Mouse (Mus musculus) retina, embryonic 14.5 days (tissue): Measurements from ENCODE around the gene Actn2.

Experiments
- DNase-seq: peaks from one replicate; pipeline ENCODE4 v3.0.0-alpha.2; 2015; ENCODE audit warnings: low spot score

Actn2 gene

DNA sequence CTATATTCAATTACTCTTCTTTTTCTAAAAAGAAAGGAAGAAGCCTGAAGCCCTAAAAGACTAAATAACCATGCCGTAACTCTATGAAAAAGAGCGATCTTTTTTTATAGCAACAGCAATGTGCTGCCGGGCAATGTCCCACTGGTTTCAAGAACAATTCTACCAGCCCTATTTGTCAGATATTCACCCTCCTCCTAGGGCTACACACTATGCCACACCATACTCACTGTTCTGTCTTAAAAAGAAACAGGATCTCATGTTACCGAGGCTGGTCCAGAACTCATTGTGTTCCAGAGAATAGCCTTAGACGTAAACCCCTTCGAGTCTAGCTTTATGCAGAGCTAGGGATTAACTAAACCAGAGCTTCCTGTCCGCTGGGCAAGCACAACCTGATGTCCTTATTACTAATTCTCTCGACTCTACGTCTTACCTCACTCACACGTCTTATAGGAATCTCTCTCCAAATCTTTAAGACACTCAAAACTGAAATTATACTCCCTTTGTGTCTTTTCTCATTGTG lies 83.6 kb downstream of the Actn2 start:
- peak; percentile 31 for DNase-seq

DNA sequence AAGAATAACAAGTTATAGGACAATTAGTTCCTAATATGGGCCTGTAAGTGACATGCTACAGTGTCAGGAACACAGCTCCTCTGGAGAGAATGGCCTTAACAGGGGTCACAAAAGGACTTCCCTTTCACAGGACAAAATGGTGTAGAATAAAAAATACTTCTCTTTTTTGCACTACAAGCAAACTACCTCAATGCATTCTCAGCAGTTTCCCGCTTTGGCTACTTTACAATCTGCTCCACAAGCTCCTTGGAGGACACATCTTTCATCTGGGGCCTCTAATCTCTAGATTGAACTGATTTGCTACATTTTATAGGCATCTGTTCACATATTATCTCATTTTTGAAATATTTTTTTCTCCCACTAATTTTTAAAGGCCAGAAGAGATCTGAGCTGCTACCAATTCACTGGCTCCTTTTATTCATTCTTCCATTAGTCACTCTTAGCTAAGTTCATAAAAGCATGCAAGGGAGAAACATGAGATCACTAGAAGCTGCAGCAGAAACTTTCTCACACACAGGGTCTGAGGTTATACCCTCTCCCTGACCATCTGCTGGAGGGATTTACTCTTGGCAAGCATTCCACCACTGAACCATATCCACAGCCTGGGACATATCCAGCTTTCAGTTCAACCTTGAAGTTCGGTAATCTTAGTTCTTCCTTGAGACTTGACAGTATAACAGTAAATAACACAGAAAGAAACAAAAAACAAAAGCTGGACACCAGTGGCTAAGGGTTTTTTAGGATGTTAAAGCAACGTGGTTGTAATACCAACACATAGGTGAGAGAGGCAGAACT lies 84.5 kb downstream of the Actn2 start:
- no peak for DNase-seq

DNA sequence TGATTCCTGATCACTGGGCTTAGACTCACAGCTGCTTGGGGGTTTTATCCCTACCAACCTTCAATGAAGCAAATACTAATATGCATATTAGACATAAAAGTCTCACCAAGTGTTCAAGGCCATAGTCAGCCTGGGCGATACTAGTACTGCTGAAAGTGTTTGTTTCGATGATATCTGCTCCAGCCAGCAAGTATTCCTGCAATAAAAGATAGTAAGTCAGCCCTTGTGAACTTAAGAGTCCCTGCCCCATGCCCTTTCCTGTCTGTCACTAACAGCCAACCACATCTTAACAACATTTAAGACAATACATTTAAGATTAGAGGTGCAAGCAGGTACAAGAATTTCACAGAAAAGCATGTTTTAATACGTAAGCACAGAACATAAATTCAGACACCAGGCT lies 90.1 kb downstream of the Actn2 start:
- DNase-seq = no peak

DNA sequence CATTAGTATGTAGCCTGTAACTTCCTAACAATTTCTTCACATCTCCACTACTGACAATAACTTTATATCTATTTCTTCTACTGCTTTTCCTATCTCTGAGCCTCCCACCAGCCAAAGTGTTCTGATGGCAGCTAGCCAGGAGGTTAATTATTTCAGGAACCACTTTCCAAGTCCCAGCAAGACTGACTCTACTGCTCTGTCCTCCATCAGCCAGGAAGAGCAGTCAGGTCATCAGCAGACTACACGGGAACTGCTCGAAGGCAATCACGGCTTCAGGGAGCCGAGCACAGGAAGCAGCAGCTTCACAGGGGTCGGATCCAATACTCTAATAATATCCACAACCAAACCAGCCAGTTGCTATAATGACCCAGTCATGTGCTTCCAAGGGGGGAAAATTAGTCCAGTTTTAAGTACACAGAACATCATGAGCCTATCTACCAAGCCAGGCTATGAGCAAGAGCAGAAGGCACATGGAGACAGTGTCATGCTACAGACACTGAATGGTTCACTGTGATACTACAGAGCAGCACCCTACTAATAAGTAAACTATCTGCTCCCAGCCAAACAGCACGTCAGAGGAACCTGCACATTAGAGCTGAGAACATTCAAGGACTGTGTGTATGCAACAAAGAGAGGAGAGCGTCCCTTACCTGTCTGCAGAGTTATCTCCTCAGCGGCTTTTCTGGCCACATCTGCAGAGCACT lies 91.2 kb downstream of the Actn2 start:
- DNase-seq = no peak

DNA sequence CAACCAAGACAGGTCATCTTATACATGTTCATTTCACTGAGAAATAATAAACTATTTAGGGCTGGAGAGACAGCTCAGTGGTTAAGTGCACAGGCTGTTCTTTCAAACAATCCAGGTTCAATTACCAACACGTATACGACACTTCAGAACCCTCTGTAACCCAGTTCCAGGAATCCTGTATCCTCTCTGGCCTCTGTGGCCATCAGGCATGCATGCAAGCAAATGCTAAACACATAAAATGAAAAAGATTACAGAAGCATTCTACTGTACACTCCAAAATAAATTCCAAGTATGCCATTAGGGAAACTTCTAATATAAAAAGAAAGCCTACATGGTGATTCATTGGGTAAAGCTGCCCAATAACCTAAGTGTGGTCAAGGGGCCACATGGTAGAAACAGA lies 94.6 kb downstream of the Actn2 start:
- no peak for DNase-seq

DNA sequence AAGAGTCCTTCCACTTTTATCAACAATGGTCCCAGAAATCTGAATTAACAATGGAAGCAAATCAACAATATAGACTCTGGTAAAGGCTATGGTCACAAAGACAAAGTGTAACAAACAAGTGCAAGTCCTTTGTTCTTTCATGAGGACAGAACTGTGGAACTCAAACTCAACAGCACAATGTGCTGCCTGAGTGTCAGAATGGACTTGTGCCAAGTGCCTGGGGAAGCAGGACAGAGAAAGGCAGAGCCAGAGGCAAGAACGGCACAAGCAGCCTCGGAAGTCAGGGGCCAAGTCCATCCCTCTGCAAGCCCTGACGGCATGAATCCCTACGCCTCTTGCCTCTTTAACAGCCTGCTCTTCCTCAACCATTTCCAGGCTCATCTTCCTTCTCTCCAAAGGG lies 96.6 kb downstream of the Actn2 start:
- DNase-seq = no peak

DNA sequence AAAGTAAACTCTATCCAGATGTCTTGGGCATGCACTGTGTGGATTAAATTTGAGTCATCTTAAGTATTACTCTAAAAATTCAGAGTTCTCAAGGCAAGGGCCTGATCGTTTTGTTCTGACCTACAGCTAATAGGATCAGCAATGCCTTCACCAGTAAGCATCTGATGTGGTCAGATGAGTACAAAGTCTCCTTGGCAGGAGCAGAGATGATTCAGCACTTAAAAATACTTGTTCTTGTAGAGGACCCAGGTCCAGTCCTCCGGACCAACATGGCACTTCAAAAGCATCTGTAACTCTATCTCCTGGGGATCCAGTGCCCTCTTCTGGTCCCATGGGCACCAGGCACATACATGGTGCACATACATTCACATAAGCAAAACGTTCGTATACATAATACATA lies 108.4 kb downstream of the Actn2 start:
- no peak for DNase-seq

DNA sequence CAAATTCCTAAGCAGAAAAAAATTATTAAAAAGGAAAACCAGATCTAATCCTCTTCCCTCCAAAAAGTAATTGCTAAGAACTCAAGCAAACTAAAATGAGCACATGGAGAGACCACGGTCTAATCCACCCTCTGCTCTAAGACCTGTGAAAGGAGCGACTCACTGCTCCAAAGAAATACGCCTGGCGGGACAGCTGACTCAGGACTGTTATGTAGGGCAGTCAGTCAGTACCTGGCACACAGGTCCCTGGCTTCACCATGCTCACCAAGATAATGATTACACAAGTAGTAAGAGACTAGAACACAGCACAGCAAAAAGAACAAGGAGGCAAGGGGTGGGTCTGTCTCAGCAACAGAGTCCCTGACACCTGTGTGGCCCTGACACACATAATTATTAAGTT lies 112.3 kb downstream of the Actn2 start:
- DNase-seq = no peak

DNA sequence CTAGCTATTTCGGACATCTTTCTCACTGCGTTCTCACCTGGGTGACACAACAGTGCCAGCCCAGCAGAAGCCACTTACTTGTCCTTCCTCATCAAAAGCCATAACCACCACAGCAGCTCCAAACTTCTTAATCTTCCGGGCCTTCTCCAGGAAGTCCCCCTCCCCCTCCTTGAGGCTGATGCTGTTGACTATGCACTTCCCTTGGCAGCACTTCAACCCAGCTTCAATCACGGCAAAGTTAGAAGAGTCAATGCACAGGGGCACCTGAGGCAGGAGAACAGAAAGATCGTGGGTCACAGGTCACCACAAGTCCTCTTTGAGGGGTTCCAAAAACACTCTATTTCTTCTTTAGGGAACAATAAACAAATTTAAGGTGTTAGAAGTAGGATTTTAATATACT lies 113.0 kb downstream of the Actn2 start:
- DNase-seq = no peak
